Mouse (Mus musculus): ENCODE measurements around the gene Srcin1.

The Srcin1 gene

DNA sequence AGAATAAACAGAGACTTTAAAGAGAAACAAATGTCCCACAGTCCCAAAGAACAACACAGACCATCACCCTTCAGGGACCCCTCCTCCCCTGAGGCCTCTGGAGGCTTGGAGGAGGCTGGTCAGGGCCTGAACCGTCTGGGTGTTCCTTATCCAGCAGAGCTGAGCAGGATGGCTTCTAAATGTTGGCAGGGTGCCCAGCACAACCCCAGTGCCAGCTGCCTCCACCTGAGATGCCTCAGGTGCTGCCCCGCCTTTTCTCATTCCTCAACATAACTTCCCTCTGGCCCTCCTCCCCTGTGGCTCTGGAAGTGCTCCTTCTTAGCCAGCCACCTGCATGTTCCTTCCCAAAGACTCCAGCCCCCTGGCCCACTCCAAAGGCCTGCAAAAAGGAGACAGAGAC, 2.3 kb upstream of the Srcin1 start:
- DNase-seq: no peak

DNA sequence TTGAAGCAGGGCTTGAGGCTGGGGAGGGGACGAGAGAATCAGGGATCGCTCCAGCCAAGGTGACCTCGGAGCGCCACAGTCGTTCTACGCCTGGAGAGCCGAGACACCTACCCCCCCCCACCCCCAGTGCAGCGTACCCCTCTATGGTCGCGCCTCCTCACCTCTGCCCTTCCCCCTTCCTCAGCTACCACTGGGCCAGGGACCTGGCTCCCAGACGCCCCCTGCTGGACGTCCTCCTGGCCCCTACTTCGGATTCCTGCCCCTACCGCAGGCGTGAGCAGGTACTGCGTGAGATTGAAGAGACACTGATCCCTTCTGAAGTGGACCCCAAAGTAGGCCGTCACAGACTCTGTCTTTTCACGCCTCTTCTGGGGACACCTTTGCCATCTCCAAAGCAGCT, 348 bp downstream of the Srcin1 start:
- DNase-seq: peak; percentile 87

DNA sequence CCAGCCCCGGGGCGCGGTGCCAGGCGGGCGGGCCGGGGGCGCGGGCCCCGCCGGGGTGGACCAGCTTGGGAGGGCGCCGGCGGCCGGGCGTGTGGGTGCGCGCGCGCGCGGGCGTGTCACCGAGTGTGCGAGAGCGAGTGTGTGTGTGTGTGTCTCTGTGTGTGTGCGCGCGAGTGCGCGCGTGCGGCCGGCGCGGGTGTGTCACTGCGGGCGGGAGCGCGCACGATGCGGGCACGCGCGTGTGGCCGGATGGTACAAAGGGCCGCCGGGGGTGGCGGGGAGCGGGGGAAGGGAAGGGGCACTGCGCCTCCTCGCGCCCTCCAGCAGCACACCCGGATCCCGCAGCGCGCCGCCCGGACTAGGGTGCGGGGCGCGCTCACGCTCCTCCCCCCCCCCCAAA, 911 bp downstream of the Srcin1 start:
- DNase-seq: peak; percentile 89

DNA sequence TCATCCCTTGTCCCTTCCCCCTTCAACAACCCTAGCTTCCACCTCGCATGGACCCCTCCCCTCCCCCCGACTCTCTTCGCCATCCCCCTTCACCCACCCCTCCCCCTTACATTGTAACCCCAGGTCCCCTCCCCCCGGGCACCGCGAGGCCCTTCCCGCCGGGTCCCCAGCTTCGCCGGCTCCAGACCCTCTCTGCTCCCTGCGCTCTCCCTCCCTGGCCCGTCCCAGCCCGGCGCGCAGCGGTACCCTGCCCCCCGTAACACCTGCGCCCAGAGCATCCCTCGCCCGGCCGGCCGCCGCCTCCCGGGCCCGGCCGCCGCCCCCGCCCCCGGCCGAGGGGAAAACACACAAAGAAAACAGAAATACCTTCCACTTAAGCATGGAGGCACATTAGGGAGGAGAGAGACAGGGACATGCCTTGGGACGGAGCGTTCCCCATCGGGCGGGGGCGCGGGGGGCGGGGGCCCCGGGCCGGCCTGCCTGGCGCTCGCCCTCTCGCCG, 1.4 kb downstream of the Srcin1 start:
- DNase-seq: no peak

DNA sequence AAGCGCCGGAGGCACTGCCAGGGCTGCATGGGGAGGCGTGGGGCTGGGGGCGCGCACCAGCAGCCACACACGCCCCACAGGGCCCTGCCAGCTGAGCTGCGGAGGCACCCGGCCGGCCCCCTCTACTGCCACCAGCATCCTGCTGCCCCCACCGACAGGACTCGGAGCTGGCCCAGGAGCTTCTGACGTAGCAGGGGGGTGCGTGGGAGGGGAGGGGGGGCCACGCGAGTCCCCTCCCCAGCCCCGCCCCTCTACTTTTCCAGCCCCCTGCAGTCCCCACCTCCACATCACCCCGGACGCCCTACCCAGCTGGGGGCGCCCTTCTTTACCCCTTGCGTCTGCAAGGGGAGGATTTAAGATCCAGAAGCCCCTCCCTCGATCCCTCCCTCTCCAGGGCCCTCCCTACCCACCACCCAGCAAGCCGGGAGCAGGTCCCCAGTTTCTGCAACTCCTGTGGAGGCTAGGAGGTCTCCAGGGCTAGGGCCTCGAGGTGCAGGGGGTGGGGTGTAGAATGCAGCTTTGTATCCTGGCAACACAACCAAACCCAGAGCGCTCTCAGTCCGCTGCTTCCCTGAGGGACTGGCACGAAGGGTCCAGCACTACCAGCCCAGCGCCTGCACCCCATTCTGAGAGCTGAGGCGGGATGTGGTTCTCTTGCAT, 2.0 kb downstream of the Srcin1 start:
- DNase-seq: peak; percentile 76

DNA sequence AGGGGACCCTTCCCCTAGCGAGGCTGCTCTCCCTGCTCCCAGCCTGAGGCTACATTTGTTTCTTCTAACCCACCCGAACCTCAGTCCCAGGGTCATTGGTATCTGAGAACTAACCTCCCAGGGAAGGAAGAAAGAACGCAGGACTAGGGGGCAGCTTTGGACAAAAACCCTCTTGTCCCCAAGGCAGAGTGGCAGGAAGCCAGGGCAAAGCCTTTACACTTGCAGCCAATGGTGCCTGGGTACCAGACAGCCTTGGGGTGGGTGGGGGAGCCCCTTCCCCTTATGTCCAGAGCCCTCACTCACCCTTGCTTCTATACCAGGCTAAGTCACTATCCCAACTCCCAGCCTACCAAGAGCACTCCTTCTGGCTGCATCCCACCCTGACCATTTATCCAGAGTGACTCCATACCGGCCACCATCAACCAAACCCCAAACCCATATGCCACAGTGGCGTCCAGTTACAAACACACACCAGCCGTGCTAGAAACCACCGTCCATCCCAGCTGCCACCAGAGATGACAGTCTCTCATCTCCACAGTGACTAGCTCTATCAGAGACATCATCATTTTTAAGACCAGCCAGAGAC, 3.0 kb downstream of the Srcin1 start:
- DNase-seq: no peak

DNA sequence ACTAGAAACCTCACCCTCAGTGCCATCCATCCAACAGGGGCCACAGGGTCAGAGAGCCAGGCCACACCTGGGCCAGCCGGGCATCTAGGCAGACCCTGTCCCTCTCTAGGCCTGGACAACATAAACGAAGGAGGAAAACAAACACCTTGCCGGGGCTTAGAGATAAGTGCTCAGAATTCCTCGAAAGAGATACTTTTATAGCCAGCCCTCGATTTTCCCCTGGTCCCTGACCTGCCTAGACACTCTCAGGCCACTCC, 4.0 kb downstream of the Srcin1 start:
- no peak for DNase-seq

DNA sequence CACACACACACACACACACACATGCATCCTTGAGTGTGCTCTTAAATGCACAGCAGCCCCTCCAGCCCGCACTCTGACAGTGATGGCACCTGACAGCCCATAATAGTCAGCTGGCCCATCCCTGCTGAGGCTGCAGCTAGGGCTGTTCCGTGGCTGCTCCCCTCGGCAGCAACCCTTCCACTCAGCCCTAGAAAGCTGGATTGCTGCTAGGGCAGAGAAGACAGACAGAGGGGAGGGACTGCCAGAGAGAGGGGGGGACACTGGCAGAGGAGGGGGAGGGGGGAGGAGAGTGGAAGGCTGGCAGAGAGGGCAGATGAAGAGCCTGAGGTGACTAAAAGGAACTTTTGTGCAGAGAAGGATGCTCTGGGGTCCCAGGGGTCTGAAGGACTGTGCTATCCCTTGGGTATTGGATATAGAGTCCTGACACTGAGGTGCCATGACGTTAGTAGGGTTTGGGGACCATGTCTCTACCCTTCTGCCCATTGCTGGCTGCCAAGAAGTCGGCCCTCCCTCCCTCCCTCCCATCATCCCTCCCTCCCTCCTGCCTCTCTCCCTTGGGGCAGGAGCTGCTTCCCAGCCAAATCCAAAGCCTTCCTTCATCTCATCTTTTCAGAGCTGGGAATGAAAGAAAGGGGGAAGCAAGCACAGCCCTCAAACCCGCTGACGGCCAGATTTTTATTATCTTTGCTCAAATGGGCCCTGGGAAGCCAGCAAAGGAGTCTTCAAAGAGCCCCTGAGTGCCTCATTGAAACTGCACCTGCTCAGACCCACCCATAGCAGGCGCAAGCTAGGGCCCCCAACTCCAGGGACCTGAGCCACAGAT, 4.5 kb downstream of the Srcin1 start:
- DNase-seq: peak; percentile 60

DNA sequence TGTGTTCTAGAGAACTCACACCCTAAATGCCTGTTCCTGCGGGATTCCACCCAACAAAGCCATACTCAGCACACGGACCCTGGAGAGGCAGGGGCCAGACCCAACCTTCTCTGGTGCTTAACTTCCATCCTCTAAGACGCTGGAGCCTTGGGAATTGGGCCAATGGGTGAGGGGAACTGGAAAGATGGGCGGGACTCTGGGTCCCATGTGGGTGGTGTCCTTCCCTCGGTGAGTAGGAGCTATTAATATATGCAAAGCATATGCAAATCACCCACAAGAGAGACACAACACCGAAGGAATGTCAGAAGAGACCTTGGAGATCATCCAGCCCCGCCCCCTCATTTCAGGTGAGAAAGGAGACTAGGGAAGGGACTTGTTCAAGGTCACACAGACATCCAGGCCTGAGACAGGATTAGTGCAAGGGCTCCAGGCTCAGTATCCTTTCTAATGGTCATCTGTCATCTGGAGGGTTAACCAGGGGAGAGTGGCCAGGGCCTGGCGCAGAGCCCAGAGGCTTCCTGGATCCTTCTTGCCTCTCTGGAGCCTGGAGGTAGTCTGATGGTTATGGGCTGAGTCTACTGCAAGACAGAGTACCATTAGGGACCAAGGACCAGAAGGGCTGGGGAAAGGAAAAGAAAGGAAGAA, 5.4 kb downstream of the Srcin1 start:
- peak; percentile 71 for DNase-seq

DNA sequence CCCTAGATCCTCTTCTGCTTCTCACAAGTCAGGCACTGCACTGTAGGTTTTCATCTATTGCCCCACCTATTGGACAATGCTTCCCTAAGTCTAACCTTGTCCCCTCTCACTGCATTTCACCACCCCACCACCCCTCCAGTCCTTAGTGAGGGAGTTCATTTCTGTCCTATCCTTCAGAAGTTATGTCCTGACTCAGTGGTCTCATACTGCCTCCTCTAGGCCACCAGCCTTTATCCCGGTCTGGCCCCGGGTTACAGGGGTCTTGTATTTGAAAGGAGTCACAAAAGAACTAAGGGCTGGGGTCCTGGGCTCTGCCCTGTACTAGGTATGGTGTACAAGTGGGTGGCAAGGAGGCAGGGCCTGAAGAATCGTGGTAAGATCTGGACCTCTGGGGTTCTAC, 6.2 kb downstream of the Srcin1 start:
- no peak for DNase-seq

DNA sequence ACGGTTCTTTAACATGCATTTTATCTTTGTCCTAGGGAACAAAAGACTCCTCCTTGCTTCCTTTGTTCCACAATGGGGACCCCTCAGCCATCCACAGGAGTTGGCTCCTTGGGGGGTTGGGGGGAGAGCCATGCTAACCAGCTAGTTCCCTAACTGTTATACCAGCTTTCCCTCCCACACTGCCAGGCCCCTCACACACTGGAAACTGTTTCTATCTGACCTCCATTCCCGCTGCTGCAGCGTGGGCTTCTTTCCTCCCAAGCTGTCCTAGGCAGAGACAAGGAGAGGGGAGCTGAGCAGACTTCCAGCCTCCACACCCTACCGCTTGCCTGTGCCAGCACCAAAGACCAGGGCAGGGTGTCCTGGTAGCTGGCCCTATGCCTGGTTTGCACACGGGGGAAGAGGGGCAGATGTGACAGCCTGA, 6.7 kb downstream of the Srcin1 start:
- DNase-seq: no peak

DNA sequence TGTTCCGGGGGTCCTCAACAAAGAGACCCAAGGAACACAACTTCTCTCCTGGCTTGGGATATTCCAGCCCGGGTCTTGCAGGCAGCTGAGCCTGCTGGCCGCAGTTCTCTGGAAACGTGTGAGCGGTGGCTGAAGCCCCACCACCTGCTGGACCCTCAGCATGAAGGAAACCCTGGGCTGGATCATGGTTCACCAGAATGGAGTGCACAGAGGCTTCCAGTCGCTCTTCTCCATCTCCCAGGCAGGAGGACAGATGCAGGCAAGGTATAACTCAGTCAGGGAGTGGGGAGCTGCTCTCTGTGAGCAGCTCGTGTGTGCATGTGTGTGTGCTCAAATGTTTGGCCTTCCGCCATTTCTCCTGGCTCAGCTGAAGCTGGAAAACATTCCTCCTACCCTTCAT, 7.3 kb downstream of the Srcin1 start:
- peak; percentile 94 for DNase-seq

DNA sequence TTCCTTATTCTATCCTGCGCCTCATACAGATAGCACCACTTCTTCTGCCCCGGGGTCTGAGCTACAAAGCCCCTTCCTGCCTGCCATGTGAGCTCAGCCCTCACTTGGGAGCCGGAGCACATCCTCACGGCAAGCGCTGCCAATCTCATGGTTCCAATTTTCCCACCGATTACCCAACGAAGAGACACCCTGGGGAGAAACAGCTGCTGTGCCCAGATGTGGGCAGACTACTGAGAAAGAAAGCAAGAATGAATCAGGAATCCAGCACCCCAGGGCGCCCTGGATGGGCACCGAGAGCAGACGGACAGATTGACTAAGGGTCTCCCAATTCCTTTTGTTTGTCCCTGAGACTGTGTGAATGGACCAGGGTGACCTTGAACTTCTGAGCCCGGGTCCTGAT, 8.5 kb downstream of the Srcin1 start:
- DNase-seq: no peak

DNA sequence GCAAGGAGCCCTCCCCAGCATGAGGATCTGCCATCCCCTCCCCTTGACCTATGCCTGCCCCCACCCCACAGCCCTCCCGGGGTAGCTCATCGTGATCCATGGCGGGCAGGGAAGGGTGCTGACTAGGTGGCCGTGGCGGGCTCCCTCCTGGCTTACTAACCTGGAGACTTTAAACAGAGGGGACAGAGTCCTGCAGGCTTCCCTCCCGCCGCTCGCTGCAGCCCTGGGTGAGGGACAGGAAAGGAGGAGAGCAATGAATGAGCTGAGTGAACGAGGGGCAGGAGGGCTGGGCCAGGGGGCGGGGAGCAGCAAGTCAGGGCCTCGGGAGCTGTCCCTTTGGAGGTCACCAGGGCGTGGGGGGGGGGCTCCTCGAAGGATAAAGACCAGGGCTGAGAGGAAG, 9.4 kb downstream of the Srcin1 start:
- DNase-seq: no peak

DNA sequence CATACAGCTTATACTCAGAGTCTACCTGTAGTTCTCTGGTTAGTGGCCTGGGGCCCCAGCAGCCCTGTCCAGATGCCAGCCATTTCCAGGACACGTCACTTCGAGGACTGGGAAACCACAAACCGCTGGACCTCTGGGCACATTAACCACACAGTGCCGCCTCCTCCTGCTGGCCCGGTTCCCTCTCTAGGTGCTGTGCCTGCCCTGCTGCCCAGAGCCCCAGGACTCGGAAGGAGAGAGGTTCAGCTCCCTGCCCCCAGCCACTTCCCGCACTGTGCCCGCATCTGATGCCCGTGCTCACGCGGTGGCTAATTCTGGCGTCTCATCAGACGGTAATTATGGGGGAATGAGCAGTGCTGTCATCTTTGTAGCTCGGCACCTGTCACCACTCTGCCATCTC, 12.3 kb downstream of the Srcin1 start:
- DNase-seq: no peak

DNA sequence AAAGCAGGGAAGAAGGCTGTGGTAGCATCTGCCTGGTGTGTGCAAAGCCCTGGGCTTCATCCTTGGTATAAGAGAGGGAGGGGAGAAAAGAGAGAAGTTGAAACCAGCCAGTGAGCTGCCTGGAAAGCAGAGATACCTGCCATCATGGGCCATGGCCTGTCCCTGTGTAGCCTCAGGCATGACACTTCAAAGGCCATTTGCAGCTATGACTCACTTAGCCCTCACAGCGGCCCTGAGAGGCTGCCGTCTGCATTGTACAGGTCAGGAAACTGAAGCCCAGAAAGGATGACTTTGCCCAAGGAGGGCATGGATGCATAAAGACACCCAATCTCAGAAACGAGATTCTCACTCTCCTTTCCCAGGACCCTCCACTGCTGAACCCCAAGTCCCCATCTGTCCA, 13.4 kb downstream of the Srcin1 start:
- DNase-seq: no peak

DNA sequence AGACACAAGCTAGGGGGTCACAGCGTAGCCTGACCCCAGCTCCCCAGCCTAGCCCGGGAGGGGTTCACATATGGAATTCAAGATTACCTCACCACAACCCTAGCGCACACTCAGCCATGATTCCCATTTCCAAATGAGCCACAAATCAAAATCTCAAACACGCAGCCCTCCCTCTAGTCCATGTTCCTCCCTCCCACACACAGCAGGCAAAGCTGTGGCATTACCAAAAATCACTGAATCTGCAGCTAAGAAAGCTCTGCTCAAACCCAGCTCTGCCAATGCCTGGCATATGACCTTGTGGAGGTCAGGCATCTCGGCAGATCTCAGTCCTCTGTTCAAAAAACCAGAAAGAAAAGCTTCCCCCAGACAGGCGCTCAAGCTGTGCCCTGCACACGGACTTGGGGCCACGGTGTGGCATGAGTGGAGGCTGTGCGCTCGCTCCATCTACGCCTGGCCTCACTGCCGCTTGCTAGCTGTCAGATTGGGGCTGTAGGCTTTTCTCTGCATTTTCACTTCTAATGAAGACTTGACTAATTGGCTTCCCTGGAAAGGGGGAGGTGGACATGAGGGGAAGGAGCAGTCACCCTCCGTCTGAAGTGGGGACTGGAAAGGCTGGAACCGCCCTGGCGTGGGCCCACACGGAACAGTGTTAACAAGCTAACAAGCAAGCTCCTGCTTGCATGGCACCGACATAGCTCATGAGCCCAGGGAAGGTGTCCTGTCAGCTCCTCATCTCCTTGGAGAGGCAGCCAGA, 15.6 kb downstream of the Srcin1 start:
- no peak for DNase-seq

DNA sequence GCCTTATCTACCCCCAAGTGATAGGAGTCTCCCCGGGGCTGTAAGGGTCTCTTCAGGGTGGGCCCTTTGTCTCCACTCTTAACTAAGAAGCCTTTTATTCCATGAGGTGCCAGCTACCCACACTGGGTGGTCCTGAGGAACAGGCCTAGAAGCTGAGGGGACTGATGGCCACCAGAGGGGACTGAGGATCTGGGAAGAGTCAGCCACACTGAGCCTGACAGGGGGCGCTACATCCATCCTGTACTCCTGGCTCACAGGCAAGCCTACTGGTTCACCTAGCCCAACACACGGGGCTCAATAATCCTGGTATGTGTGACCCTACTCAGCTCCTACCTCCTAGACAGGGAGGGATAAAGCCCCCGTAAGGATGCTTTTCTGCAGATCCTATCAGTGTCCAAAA, 16.4 kb downstream of the Srcin1 start:
- DNase-seq: peak; percentile 59

DNA sequence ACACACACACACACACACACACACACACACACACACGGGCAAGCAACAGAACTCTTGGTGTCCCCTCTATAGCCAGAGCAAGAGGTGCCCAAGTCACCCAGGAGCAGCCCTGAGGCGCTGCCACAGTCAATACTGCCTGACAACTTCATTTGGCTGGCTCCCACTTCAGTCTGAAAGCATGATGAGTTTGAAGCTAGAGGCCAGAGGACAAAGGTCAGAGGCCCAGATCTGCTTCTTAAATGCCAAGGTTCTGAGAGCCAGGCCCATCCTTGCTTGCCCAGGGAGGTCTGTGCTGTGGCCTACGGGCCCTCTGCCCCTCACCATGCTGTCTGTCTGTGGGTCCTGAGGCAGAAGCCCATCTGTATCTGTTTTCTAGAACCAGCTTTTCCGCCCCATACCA, 18.1 kb downstream of the Srcin1 start:
- DNase-seq: no peak

DNA sequence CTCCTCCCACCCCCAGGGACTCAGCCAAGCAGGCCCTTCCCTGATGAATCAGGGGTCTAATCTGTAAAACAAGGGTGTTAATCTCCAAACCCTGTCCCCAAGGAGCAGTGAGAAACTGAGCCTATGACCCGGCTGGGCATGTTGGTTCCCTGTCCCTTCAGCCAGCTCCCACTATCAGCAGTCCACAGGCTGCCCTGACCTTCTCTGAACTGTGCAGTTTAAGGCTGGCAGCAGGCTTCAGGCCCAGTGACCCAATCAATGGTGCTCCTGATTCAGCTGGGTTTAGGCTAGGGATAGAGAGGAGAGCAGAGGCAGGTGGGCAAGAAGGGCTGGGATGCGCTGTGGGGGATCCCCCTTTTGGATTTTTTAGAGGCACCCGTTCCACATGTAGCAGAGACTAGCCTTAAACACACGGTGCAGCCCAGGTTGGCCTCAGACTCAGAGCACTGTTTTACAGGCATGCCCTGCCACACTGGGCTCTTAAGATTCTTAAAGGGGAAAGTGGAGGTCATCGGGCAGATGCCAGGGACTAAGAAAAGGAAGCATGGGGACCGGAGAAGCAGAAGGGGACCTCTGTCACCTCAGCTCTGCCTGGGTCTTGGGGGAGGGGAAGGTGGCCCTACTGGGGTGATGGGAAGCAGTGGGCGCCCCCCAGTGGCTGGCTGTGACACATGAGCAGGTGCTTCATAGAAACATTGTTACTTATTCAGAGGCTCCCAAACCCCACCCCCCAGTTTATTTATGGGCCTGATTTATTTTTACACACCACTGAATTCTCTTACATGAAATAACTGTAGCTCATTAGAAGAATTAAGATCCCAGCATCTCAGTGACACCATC, 19.2 kb downstream of the Srcin1 start:
- peak; percentile 89 for DNase-seq

DNA sequence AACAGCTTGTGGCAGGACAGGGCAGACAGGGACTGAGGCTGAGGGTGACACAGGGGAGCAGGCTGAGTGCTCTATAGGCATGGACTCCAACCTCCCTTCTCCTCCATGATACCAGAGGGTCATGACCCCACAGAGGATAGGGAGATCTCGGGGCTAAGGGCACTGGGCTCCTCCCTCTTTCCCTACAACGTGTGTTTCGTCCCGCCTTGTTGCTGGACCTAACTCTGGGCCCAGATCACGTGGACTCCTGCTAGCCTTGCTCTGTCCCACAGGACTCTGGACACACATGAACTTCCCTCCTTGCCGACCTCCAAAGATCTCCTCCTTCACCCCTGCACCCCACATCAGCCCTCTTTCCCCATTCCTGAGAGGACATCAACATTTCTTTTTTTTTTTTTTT, 20.8 kb downstream of the Srcin1 start:
- no peak for DNase-seq

DNA sequence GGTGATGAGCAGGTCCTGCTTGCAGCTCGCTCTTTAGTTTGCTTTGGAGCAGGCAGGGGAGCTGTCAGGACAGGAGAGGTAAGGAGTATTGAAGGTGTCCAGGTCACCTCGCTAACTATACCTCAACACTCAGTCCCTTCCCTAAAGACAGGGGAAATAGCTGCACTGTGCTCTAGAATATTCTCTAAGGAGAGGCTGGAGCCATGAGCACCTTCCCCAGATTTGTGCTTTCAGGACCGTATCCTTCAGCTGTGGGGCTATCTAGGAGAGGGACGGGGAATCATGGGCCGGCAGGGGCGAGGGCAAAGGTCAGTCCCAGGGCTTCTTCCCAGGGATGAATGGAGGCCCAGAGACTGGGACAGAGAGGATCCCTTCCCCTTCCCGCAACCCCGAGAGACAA, 23.8 kb downstream of the Srcin1 start:
- no peak for DNase-seq

Measured in retina, postnatal 1 day (tissue).